Comparison of ENCODE assay signal across 7 mouse cellular contexts in the genomic region with DNA sequence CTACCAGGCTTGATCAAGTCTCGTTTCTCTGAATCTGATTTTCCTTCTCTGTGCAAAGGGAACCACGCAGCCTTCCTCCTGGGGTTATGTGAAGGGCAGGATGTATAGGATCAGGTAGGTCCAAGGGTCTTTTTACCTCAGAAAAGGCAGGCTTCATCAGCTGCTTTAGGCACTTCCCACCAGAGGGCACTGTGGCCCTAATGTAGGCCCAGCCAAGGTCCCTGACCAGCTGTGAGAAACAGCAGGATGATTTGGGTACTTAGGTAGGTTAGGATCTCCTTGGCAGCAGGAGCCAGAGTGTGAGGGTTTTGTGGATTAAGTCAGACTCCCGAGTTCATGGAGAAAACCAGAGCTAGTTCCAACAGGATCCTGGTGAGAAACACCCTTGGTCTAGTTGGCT. TPM values are rescaled to one million over a fixed set of nuclear protein-coding genes. Genes with fewer than 3 reads are reported as not detected.
DNase-seq lines count a peak whose midpoint lies in the region; ATAC-seq lines count a peak whose summit lies in the region.

No protein-coding gene starts in this region.

- H3K27me3 ChIP-seq in hindbrain, embryonic 15.5 days: no peaks in the 10 kb centered on the region

- peaks cover 20% of the 10 kb centered on the region for H3K4me1 ChIP-seq in hindbrain, embryonic 15.5 days (replicated peaks)

- H3K36me3 ChIP-seq in hindbrain, embryonic 15.5 days: peaks cover 16% of the 10 kb centered on the region

- no peak overlapping the region for H3K9ac ChIP-seq in hindbrain, embryonic 15.5 days

- H3K4me3 ChIP-seq in hindbrain, embryonic 15.5 days: no peak overlapping the region

- intact Hi-C loops in left cerebral cortex, postnatal 4 days (cut with DNase I): loop anchor here (10.0 kb wide), 1 partner anchor 143 kb away; the partner anchor contains the start of gene Polr3k

- 0 out of 2 replicates have a peak, but pooled peaks have one; percentile 39 for ATAC-seq in hindbrain, embryonic 15.5 days (ENCODE audit: low FRiP score, low read depth)
- ATAC-seq in megakaryocyte-erythroid progenitor cell, adult 5-6 weeks (replicated peaks; ENCODE audit: low FRiP score, low TSS enrichment, poor library complexity, severe bottlenecking): peak; percentile 80

- H3K4me2 ChIP-seq in hindbrain, embryonic 15.5 days: no peak overlapping the region

- no peaks in the 10 kb centered on the region for H3K9me3 ChIP-seq in hindbrain, embryonic 15.5 days

- 11% methylated on average over 3 of the region's 3 CpGs for WGBS in hindbrain, embryonic 15.5 days

- H3K27ac ChIP-seq in hindbrain, embryonic 15.5 days (replicated peaks): no peak overlapping the region

- peak; percentile 67 for DNase-seq in left cerebral cortex, postnatal 4 days
- DNase-seq in left cerebral cortex, adult 8-10 months (ENCODE audit: low spot score in 2 of 2): no peak
- peak; percentile 31 for DNase-seq in Muller cell, postnatal 12 days (ENCODE audit: inconsistent ontology term)
- DNase-seq in cerebellum, adult 9-11 months: peak; percentile 34
- DNase-seq in urinary bladder, postnatal 14 days (ENCODE audit: low spot score): no peak

RNA-seq across cellular contexts. Expression of gene Oprl1, which starts 7.4 kb away (rescaled TPM):
- 10 to 100 TPM; 73.1 to 73.8 TPM for total RNA-seq in left cerebral cortex, postnatal 4 days (2021)
- total RNA-seq in left cerebral cortex, adult 8-10 months (2022): 10 to 100 TPM; 47.1 to 59.7 (median 55.7) TPM
- 83.9 and 86.4 TPM in 2 replicates for polyA plus RNA-seq in hindbrain, embryonic 15.5 days (2015; fragmentation: Nextera tagmentation; extraction: Ambion mirVana)
- total RNA-seq in megakaryocyte-erythroid progenitor cell, adult 5-6 weeks (2014; fragmentation: Nextera tagmentation): 0.90 TPM in 1 of 2 replicates, not detected in the other
- not detected in 2 replicates for total RNA-seq in megakaryocyte-erythroid progenitor cell, adult 5-6 weeks (2017)

RNA-seq across cellular contexts. Expression of gene Lkaaear1, which starts 24.0 kb away (rescaled TPM):
- not detected for total RNA-seq in left cerebral cortex, postnatal 4 days (2021)
- not detected for total RNA-seq in left cerebral cortex, adult 8-10 months (2022)
- not detected in 2 replicates for polyA plus RNA-seq in hindbrain, embryonic 15.5 days (2015; fragmentation: Nextera tagmentation; extraction: Ambion mirVana)
- total RNA-seq in megakaryocyte-erythroid progenitor cell, adult 5-6 weeks (2014; fragmentation: Nextera tagmentation): not detected in 2 replicates
- total RNA-seq in megakaryocyte-erythroid progenitor cell, adult 5-6 weeks (2017): not detected in 2 replicates

RNA-seq across cellular contexts. Expression of gene Rgs19, which starts 28.4 kb away (rescaled TPM):
- 10 to 100 TPM; 39.0 to 49.4 TPM for total RNA-seq in left cerebral cortex, postnatal 4 days (2021)
- 10 to 100 TPM; 21.9 to 35.9 (median 26.8) TPM for total RNA-seq in left cerebral cortex, adult 8-10 months (2022)
- polyA plus RNA-seq in hindbrain, embryonic 15.5 days (2015; fragmentation: Nextera tagmentation; extraction: Ambion mirVana): 56.8 and 64.9 TPM in 2 replicates
- total RNA-seq in megakaryocyte-erythroid progenitor cell, adult 5-6 weeks (2014; fragmentation: Nextera tagmentation): 55.6 and 78.0 TPM in 2 replicates
- total RNA-seq in megakaryocyte-erythroid progenitor cell, adult 5-6 weeks (2017): 20.5 and 23.7 TPM in 2 replicates

RNA-seq across cellular contexts. Expression of gene Myt1, which starts 40.9 kb away (rescaled TPM):
- total RNA-seq in left cerebral cortex, postnatal 4 days (2021): 10 to 100 TPM; 35.7 to 37.7 TPM
- total RNA-seq in left cerebral cortex, adult 8-10 months (2022): 10 to 100 TPM; 14.7 to 25.9 (median 18.6) TPM
- 14.8 and 19.1 TPM in 2 replicates for polyA plus RNA-seq in hindbrain, embryonic 15.5 days (2015; fragmentation: Nextera tagmentation; extraction: Ambion mirVana)
- not detected in 2 replicates for total RNA-seq in megakaryocyte-erythroid progenitor cell, adult 5-6 weeks (2014; fragmentation: Nextera tagmentation)
- not detected in 2 replicates for total RNA-seq in megakaryocyte-erythroid progenitor cell, adult 5-6 weeks (2017)

RNA-seq across cellular contexts. Expression of gene Tcea2, which starts 42.1 kb away (rescaled TPM):
- 10 to 100 TPM; 57.8 to 62.4 TPM for total RNA-seq in left cerebral cortex, postnatal 4 days (2021)
- total RNA-seq in left cerebral cortex, adult 8-10 months (2022): 10 to 100 TPM; 64.2 to 70.0 (median 65.5) TPM
- polyA plus RNA-seq in hindbrain, embryonic 15.5 days (2015; fragmentation: Nextera tagmentation; extraction: Ambion mirVana): 38.5 and 46.8 TPM in 2 replicates
- 8.2 and 9.0 TPM in 2 replicates for total RNA-seq in megakaryocyte-erythroid progenitor cell, adult 5-6 weeks (2014; fragmentation: Nextera tagmentation)
- total RNA-seq in megakaryocyte-erythroid progenitor cell, adult 5-6 weeks (2017): 3.4 and 4.5 TPM in 2 replicates

Comparison
In these comparisons a context has a peak if more than half of its experiments do, and no peak if none do; other contexts are left out.
1. DNase-seq: peak in left cerebral cortex, postnatal 4 days (single experiment), Muller cell, postnatal 12 days (single experiment) and cerebellum, adult 9-11 months (single experiment); none in left cerebral cortex, adult 8-10 months (0 of 2) and urinary bladder, postnatal 14 days (single experiment).
2. RNA of gene Oprl1, which starts 7.4 kb away (total RNA-seq): 73.1 to 73.8 TPM in left cerebral cortex, postnatal 4 days and 47.1 to 59.7 TPM in left cerebral cortex, adult 8-10 months; 0.90 TPM in megakaryocyte-erythroid progenitor cell, adult 5-6 weeks; every median in the first group is over 10 times any median in the second.